Mouse (Mus musculus) lung, adult 2 months (tissue): ENCODE results near the gene Hoxa7. TPM values are rescaled to one million over a fixed set of nuclear protein-coding genes. Genes with fewer than 3 reads are reported as not detected.

Experiments
- DNase-seq: peaks from one replicate; pipeline ENCODE4 v3.0.0; 2022
- H3K4me1 ChIP-seq: fragments of 200-500 bp; 2 replicates; pipeline ENCODE4 v1.6.1; 2011; ENCODE audit warnings: low read length; ENCODE audit not compliant: control insufficient read depth, insufficient read depth
- H3K4me3 ChIP-seq: fragments of 200-500 bp; replicated peaks from 2 replicates; pipeline ENCODE3; 2011; ENCODE audit warnings: low read depth, mild to moderate bottlenecking, control low read depth, low read length; ENCODE audit errors: extremely low read depth
- CTCF ChIP-seq: fragments of 200-500 bp; IDR thresholded peaks from 2 replicates; pipeline ENCODE4 v1.5.1; 2011; ENCODE audit warnings: mild to moderate bottlenecking, low read length, control low read depth; ENCODE audit not compliant: insufficient read depth
- POLR2A ChIP-seq: fragments of 200-500 bp; IDR thresholded peaks from 2 replicates; pipeline ENCODE4 v1.6.1; 2011; ENCODE audit warnings: low read depth, mild to moderate bottlenecking, control low read depth, low read length, borderline replicate concordance; ENCODE audit errors: extremely low read depth
- WGBS: fragments of 180-500 bp; shearing (Covaris S2); methylation state at CpG from one replicate; pipeline ENCODE4 v1.1.7; 2018; 5-methylcytosine and 5-hydroxymethylcytosine counted together
- polyA plus RNA-seq: library from polyadenylated mRNA; depleted of rRNA; stranded (reverse); fragments of >200 nt; gene quantifications from 2 replicates; pipeline ENCODE4 v1.2.3, GENCODE M21; 2012

The Hoxa7 gene
- polyA plus RNA-seq, 1 experiment: 6.6 TPM

DNA sequence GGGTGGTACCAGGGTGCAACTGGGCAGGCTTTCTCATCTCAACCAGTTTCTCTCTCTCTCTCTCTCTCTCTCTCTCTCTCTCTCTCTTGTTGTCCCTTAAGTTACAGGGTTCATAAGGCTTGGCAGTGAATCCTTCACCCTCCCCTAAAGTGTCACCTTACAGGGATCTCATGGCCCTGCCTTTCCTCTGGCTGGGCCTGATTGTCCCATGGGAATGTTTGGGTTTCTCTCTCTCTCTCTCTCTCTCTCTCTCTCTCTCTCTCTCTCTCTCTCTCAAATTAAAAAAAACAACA is 14.0 kb downstream of the Hoxa7 start:
- Histone ChIP-seq H3K4me1 (peaks cover 8% of the 10 kb centered on the region), H3K4me3 (no peak overlapping the region)
- no peak for DNase-seq
- TF ChIP-seq POLR2A (no peak), CTCF (no peak)

GRCm38 (mm10) chr6:52206882-52207683 is 14.6 kb downstream of the Hoxa7 start:
- 53% methylated on average over 4 of the region's 4 CpGs for WGBS
- TF ChIP-seq CTCF (no peak), POLR2A (no peak)
- no peak for DNase-seq
- H3K4me3 ChIP-seq: no peak overlapping the region
- peaks cover 6% of the 10 kb centered on the region; the same call in 1 of the 2 replicates for H3K4me1 ChIP-seq

- no peak for TF ChIP-seq POLR2A
- TF ChIP-seq CTCF: no peak
- no peak for DNase-seq
- Histone ChIP-seq H3K4me1 (peaks cover 3% of the 10 kb centered on the region; the same call in 1 of the 2 replicates), H3K4me3 (no peak overlapping the region)
- 54% methylated on average over 55 of the region's 55 CpGs for WGBS
These were observed 15.7 kb downstream of the Hoxa7 start for GRCm38 (mm10) chr6:52205638-52206621.

- WGBS: 47% methylated on average over 14 of the region's 14 CpGs
- peaks cover 3% of the 10 kb centered on the region; the same call in 1 of the 2 replicates for H3K4me1 ChIP-seq
- DNase-seq: no peak
- H3K4me3 ChIP-seq: no peak overlapping the region
- TF ChIP-seq POLR2A: no peak
- no peak for TF ChIP-seq CTCF
These were observed 16.4 kb downstream of the Hoxa7 start for GRCm38 (mm10) chr6:52205221-52205620.

DNA sequence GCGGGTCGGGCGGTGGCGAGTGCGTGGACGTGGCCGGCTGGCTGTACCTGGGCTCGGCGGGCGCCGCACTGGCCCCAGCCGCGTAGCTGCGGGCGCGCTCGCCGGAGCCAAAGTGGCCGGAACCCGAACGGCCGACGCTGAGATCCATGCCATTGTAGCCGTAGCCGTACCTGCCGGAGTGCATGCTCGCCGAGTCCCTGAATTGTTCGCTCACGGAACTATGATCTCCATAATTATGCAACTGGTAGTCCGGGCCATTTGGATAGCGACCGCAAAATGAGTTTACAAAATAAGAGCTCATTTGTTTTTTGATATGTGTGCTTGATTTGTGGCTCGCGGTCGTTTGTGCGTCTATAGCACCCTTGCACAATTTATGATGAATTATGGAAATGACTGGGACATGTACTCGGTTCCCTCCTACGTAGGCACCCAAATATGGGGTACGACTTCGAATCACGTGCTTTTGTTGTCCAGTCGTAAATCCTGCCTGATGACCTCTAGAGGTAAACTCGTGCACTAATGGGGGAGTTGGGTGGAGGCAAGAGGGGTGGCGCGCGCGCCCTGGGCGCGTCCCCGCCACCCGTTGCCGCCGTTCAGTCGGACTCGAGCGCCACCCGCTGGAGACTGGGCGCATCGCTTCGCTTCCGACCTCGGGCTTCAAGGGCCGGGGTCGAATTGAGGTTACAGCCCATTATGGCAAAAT is 17.5 kb downstream of the Hoxa7 start, which contains the start of gene Hoxa5:
Hoxa5 (minus strand) TSS at position 538 of the 703 bp plus-strand sequence.
- peak; percentile 75 for DNase-seq

GRCm38 (mm10) chr6:52203371-52204049 is 18.1 kb downstream of the Hoxa7 start:
- Histone ChIP-seq H3K4me3 (peak overlapping the region; percentile 94), H3K4me1 (no peaks in the 10 kb centered on the region)
- TF ChIP-seq CTCF (no peak), POLR2A (peak; percentile 4; the same call in 1 of the 2 replicates)
- WGBS: 12% methylated on average over 46 of the region's 46 CpGs
- DNase-seq: no peak

More for the DNA sequence above, 17.5 kb downstream of the Hoxa7 start, which contains the start of gene Hoxa5:
- H3K4me3 ChIP-seq: peak within 1 kb of the TSS; percentile 94
- WGBS: 11% methylated on average over 65 of the region's 65 CpGs
- H3K4me1 ChIP-seq: peaks cover 3% of the 10 kb centered on the region; the same call in 1 of the 2 replicates
- TF ChIP-seq CTCF: peak; percentile 66
- TF ChIP-seq POLR2A: 0 out of 2 replicates have a peak, but pooled peaks have one; percentile 40

GRCm38 (mm10) chr6:52203121-52203370 is 18.6 kb downstream of the Hoxa7 start:
- Histone ChIP-seq H3K4me1 (no peaks in the 10 kb centered on the region), H3K4me3 (peak overlapping the region; percentile 94)
- WGBS: 9% methylated on average over 10 of the region's 10 CpGs
- TF ChIP-seq POLR2A (no peak), CTCF (no peak)
- DNase-seq: no peak

GRCm38 (mm10) chr6:52202362-52203120 is 19.1 kb downstream of the Hoxa7 start:
- DNase-seq: no peak
- H3K4me3 ChIP-seq: peak overlapping the region; percentile 94
- TF ChIP-seq CTCF: no peak
- no peak for TF ChIP-seq POLR2A
- H3K4me1 ChIP-seq: no peaks in the 10 kb centered on the region
- WGBS: 19% methylated on average over 22 of the region's 22 CpGs
